Comparison of ENCODE assay signal across 44 mouse cellular contexts in the genomic region with DNA sequence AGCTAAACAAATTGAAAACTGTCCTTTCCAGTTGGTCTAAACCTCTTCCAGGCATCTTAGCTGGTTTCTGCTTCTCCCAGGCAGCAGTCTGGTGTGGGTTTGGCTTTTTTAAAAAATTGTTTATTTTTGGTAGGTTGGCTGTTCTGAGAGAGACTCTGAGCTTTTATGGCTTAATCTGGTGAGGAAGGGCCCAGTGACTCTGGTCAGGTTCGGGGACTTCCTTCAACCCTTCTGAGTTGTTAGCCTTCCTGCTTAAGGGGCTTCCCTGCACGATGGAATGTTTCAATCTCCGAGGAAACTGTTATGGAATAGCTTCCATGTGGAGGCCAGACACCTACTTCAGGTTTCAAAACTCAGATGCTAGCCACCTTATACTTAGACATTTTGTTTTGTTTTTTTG. TPM values are rescaled to one million over a fixed set of nuclear protein-coding genes. Genes with fewer than 3 reads are reported as not detected.
"Had no signal": no experiment of that assay in that cellular context is flagged by ENCODE, and none has a peak within 500 bp of the region (broad histone marks: within the 10 kb centered on the region; RNA-seq: fewer than 3 reads in every experiment).

Gene Meioc, plus strand, starts transcription at position 301 of the 400 bp plus-strand sequence.

- H3K4me1 ChIP-seq: hindbrain, embryonic 12.5 days; hindbrain, embryonic 13.5 days; hindbrain, embryonic 15.5 days had no signal

- H3K9ac ChIP-seq: heart, embryonic 12.5 days; heart, embryonic 13.5 days; heart, embryonic 15.5 days; hindbrain, embryonic 12.5 days; hindbrain, embryonic 13.5 days; hindbrain, embryonic 14.5 days; hindbrain, embryonic 15.5 days; intestine, embryonic 15.5 days; kidney, embryonic 15.5 days had no signal

- DNase-seq: heart, adult 2 months; heart, postnatal 10 days; heart, postnatal 14 days; heart, postnatal 36 days; heart, postnatal 4 days; kidney, adult 11 months; kidney, adult 18-20 months; kidney, adult 8-10 months; kidney, adult 9 months; kidney, postnatal 14 days; kidney, postnatal 25 days; kidney, postnatal 36 days; kidney, postnatal 4 days; layer of hippocampus, adult 9-11 months; layer of hippocampus, postnatal 36 days had no signal

- H3K4me3 ChIP-seq: heart, adult 2 months; heart, embryonic 10.5 days; heart, embryonic 13.5 days; hindbrain, embryonic 10.5 days; hindbrain, embryonic 12.5 days; hindbrain, embryonic 15.5 days; intestine, embryonic 15.5 days; kidney, embryonic 15.5 days; layer of hippocampus, adult 2 months; left cerebral cortex, adult 2 months had no signal

- H3K9me3 ChIP-seq: hindbrain, embryonic 15.5 days; intestine, embryonic 15.5 days had no signal

- H3K36me3 ChIP-seq: heart, embryonic 12.5 days; heart, embryonic 13.5 days; heart, embryonic 15.5 days; hindbrain, embryonic 10.5 days; hindbrain, embryonic 12.5 days; hindbrain, embryonic 13.5 days; hindbrain, embryonic 15.5 days; intestine, embryonic 15.5 days; kidney, embryonic 15.5 days had no signal

- ATAC-seq: hindbrain, embryonic 16.5 days; hindbrain, postnatal 0 days; inflammation-experienced regulatory T-cells, adult 6 months; intestine, embryonic 15.5 days; intestine, postnatal 0 days had no signal

- H3K27ac ChIP-seq: heart, adult 2 months; heart, embryonic 10.5 days; heart, embryonic 13.5 days; heart, embryonic 15.5 days; hindbrain, embryonic 10.5 days; hindbrain, embryonic 12.5 days; hindbrain, embryonic 13.5 days; hindbrain, embryonic 14.5 days; hindbrain, embryonic 15.5 days; hindbrain, postnatal 0 days; intestine, embryonic 15.5 days; kidney, embryonic 15.5 days; kidney, postnatal 0 days; layer of hippocampus, adult 2 months; left cerebral cortex, adult 2 months had no signal

- H3K4me2 ChIP-seq: heart, embryonic 11.5 days; heart, embryonic 12.5 days; hindbrain, embryonic 12.5 days; hindbrain, embryonic 14.5 days; intestine, embryonic 15.5 days; kidney, embryonic 15.5 days had no signal

RNA-seq across cellular contexts. Expression of gene Meioc, which starts in this region (rescaled TPM):
- total RNA-seq: heart, adult 2 months; heart, adult 8-10 months; heart, postnatal 14 days; heart, postnatal 36 days; hematopoietic stem cell, adult 5-6 weeks; hindbrain, postnatal 0 days; layer of hippocampus, adult 18-20 months; layer of hippocampus, adult 2 months; layer of hippocampus, adult 8-10 months; layer of hippocampus, postnatal 10 days; layer of hippocampus, postnatal 14 days; layer of hippocampus, postnatal 25 days; layer of hippocampus, postnatal 36 days; left cerebral cortex, adult 18-20 months; left cerebral cortex, adult 2 months; left cerebral cortex, adult 8-10 months had no signal
- polyA plus RNA-seq: heart, adult 2 months; large intestine, adult 2 months had no signal
